Mouse (Mus musculus): Measurements from ENCODE around the gene Xylb. TPM values are rescaled to one million over a fixed set of nuclear protein-coding genes. Genes with fewer than 3 reads are reported as not detected.

Gene Xylb
- polyA plus RNA-seq, 1 experiment from 2014 or later, result 2.2 TPM

DNA sequence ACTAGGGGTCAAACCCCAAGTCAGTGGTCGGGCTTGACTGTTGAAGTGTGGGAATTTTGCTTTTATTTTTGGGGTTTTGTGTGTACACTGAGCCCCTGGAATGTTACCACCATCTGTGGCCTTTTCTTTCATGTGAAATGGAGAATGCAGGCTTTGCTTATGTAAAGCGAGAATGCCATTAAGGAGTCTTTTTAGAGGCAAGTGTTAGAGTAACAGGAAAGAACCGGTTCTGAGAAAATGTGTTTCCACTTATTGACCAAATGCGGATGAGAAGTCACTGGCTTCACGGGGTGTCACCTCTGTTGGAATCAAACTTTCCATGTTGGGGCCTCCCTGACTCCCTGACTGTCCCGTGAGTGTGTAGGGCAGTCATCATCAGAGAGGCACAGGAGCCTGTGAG lies 18.4 kb downstream of the Xylb start:
- no peak for ATAC-seq
- TF ChIP-seq CTCF (IDR thresholded peaks at IDR 0.05) (no peak), EP300 (IDR thresholded peaks at IDR 0.05) (no peak)
- Histone ChIP-seq H3K27me3 (replicated peaks; ENCODE audit: insufficient read depth, low read length) (no peaks in the 10 kb centered on the region), H3K27ac (ENCODE audit: low read length) (no peak overlapping the region), H3K9me3 (ENCODE audit: low read length) (no peaks in the 10 kb centered on the region), H3K4me2 (replicated peaks; ENCODE audit: low read depth, low read length) (no peak overlapping the region), H3K36me3 (ENCODE audit: insufficient read depth, low read length) (no peaks in the 10 kb centered on the region), H3K4me1 (ENCODE audit: insufficient read depth, low read depth, low read length) (no peaks in the 10 kb centered on the region), H3K9ac (replicated peaks; ENCODE audit: low read depth) (no peak overlapping the region), H3K4me3 (ENCODE audit: low read depth, low read length) (no peak overlapping the region)
- no peak for DNase-seq (ENCODE audit: low spot score)
- 63% methylated on average over 6 of the region's 6 CpGs for WGBS

GRCm38 (mm10) chr9:119378231-119378630 lies 21.1 kb downstream of the Xylb start:
- H3K36me3 ChIP-seq (ENCODE audit: insufficient read depth, low read length), result no peaks in the 10 kb centered on the region
- H3K4me3 ChIP-seq (ENCODE audit: low read depth, low read length), result no peak overlapping the region
- DNase-seq (ENCODE audit: low spot score) (no peak), ATAC-seq (no peak)
- no peaks in the 10 kb centered on the region for H3K9me3 ChIP-seq (ENCODE audit: low read length)
- no peaks in the 10 kb centered on the region for H3K4me1 ChIP-seq (ENCODE audit: insufficient read depth, low read depth, low read length)
- H3K4me2 ChIP-seq (replicated peaks; ENCODE audit: low read depth, low read length), result no peak overlapping the region
- H3K27ac ChIP-seq (ENCODE audit: low read length), result no peak overlapping the region
- no peak for TF ChIP-seq CTCF (IDR thresholded peaks at IDR 0.05)
- no peak for TF ChIP-seq EP300 (IDR thresholded peaks at IDR 0.05)
- WGBS, result 87% methylated on average over 4 of the region's 4 CpGs
- H3K27me3 ChIP-seq (replicated peaks; ENCODE audit: insufficient read depth, low read length), result no peaks in the 10 kb centered on the region
- no peak overlapping the region for H3K9ac ChIP-seq (replicated peaks; ENCODE audit: low read depth)

GRCm38 (mm10) chr9:119382603-119383002 lies 25.4 kb downstream of the Xylb start:
- ATAC-seq (no peak), DNase-seq (ENCODE audit: low spot score) (no peak)
- no peaks in the 10 kb centered on the region for H3K4me1 ChIP-seq (ENCODE audit: insufficient read depth, low read depth, low read length)
- 63% methylated on average over 6 of the region's 6 CpGs for WGBS
- no peak overlapping the region for H3K9ac ChIP-seq (replicated peaks; ENCODE audit: low read depth)
- no peak overlapping the region for H3K4me2 ChIP-seq (replicated peaks; ENCODE audit: low read depth, low read length)
- H3K4me3 ChIP-seq (ENCODE audit: low read depth, low read length), result no peak overlapping the region
- no peak overlapping the region for H3K27ac ChIP-seq (ENCODE audit: low read length)
- TF ChIP-seq EP300 (IDR thresholded peaks at IDR 0.05) (no peak), CTCF (IDR thresholded peaks at IDR 0.05) (no peak)
- H3K27me3 ChIP-seq (replicated peaks; ENCODE audit: insufficient read depth, low read length), result no peaks in the 10 kb centered on the region
- H3K9me3 ChIP-seq (ENCODE audit: low read length), result no peaks in the 10 kb centered on the region
- H3K36me3 ChIP-seq (ENCODE audit: insufficient read depth, low read length), result no peaks in the 10 kb centered on the region

- no peak for ATAC-seq
- Histone ChIP-seq H3K27me3 (replicated peaks; ENCODE audit: insufficient read depth, low read length) (no peaks in the 10 kb centered on the region), H3K4me3 (ENCODE audit: low read depth, low read length) (no peak overlapping the region), H3K9ac (replicated peaks; ENCODE audit: low read depth) (no peak overlapping the region), H3K4me1 (ENCODE audit: insufficient read depth, low read depth, low read length) (no peaks in the 10 kb centered on the region), H3K36me3 (ENCODE audit: insufficient read depth, low read length) (no peaks in the 10 kb centered on the region), H3K4me2 (replicated peaks; ENCODE audit: low read depth, low read length) (no peak overlapping the region), H3K27ac (ENCODE audit: low read length) (no peak overlapping the region), H3K9me3 (ENCODE audit: low read length) (no peaks in the 10 kb centered on the region)
- no peak for TF ChIP-seq EP300 (IDR thresholded peaks at IDR 0.05)
- no peak for TF ChIP-seq CTCF (IDR thresholded peaks at IDR 0.05)
- DNase-seq (ENCODE audit: low spot score), result peak; percentile 13
- 42% methylated on average over 5 of the region's 5 CpGs for WGBS
These were observed 31.8 kb downstream of the Xylb start for GRCm38 (mm10) chr9:119388956-119389355.

DNA sequence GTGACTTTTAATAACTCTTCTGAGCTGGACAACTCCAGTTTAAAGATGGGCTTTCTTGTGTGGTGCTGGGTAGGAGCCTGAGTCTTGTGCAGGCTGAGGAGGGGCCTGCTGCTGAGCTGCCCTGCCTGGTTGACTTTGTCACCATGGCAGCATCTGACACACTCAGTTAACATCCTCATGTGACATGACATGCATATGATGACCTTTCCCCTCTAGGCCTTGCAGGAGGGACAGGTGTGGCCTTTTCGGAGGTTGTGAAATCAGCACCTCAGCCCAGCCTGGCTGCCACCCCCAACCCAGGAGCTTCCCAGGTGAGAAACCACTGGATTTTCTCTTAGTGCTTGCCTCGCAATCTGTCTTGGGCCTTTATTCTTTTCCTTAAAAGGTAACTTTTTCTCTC lies 33.0 kb downstream of the Xylb start:
- ATAC-seq, result no peak
- 95% methylated on average over 2 of the region's 2 CpGs for WGBS
- Histone ChIP-seq H3K27me3 (replicated peaks; ENCODE audit: insufficient read depth, low read length) (no peaks in the 10 kb centered on the region), H3K36me3 (ENCODE audit: insufficient read depth, low read length) (no peaks in the 10 kb centered on the region), H3K4me1 (ENCODE audit: insufficient read depth, low read depth, low read length) (no peaks in the 10 kb centered on the region), H3K4me2 (replicated peaks; ENCODE audit: low read depth, low read length) (no peak overlapping the region), H3K27ac (ENCODE audit: low read length) (no peak overlapping the region), H3K9me3 (ENCODE audit: low read length) (no peaks in the 10 kb centered on the region), H3K9ac (replicated peaks; ENCODE audit: low read depth) (no peak overlapping the region), H3K4me3 (ENCODE audit: low read depth, low read length) (no peak overlapping the region)
- TF ChIP-seq EP300 (IDR thresholded peaks at IDR 0.05), result no peak
- no peak for TF ChIP-seq CTCF (IDR thresholded peaks at IDR 0.05)
- DNase-seq (ENCODE audit: low spot score), result no peak

- H3K4me1 ChIP-seq (ENCODE audit: insufficient read depth, low read depth, low read length), result no peaks in the 10 kb centered on the region
- DNase-seq (ENCODE audit: low spot score) (no peak), ATAC-seq (no peak)
- H3K9ac ChIP-seq (replicated peaks; ENCODE audit: low read depth), result no peak overlapping the region
- H3K9me3 ChIP-seq (ENCODE audit: low read length), result no peaks in the 10 kb centered on the region
- H3K36me3 ChIP-seq (ENCODE audit: insufficient read depth, low read length), result no peaks in the 10 kb centered on the region
- H3K27me3 ChIP-seq (replicated peaks; ENCODE audit: insufficient read depth, low read length), result no peaks in the 10 kb centered on the region
- H3K4me3 ChIP-seq (ENCODE audit: low read depth, low read length), result no peak overlapping the region
- 67% methylated on average over 1 of the region's 1 CpGs for WGBS
- no peak overlapping the region for H3K27ac ChIP-seq (ENCODE audit: low read length)
- no peak for TF ChIP-seq CTCF (IDR thresholded peaks at IDR 0.05)
- no peak for TF ChIP-seq EP300 (IDR thresholded peaks at IDR 0.05)
- no peak overlapping the region for H3K4me2 ChIP-seq (replicated peaks; ENCODE audit: low read depth, low read length)
These were observed 37.6 kb downstream of the Xylb start for GRCm38 (mm10) chr9:119394808-119395207.

DNA sequence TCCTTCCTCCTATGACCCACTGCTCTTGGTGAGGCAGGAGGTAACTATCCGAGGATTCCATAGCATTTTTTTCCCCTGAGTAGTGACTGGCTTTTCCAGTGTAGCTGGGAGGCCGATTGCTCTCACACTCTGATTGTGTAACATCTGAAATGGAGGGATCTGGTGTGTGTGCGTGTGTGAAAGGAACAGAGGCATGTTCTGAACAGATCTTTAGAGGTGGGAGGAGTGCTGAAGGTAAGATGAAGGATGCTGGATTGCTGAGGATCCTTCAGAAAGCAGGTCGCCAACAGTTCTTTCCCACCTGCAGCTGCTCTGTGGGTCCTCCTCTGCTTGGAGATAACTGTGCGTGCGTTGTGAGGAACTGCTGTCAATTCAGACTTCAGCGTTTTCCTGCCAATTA lies 44.2 kb downstream of the Xylb start:
- Histone ChIP-seq H3K36me3 (ENCODE audit: insufficient read depth, low read length) (no peaks in the 10 kb centered on the region), H3K4me2 (replicated peaks; ENCODE audit: low read depth, low read length) (peak overlapping the region; percentile 98), H3K9ac (replicated peaks; ENCODE audit: low read depth) (peak overlapping the region; percentile 96; the same call in 1 of the 2 replicates), H3K4me1 (ENCODE audit: insufficient read depth, low read depth, low read length) (peaks cover 8% of the 10 kb centered on the region; the same call in 1 of the 2 replicates), H3K4me3 (ENCODE audit: low read depth, low read length) (peak overlapping the region; percentile 98), H3K27me3 (replicated peaks; ENCODE audit: insufficient read depth, low read length) (no peaks in the 10 kb centered on the region), H3K9me3 (ENCODE audit: low read length) (no peaks in the 10 kb centered on the region), H3K27ac (ENCODE audit: low read length) (peak overlapping the region; percentile 99)
- WGBS, result 3% methylated on average over 7 of the region's 7 CpGs
- ATAC-seq (peak; percentile 30), DNase-seq (ENCODE audit: low spot score) (peak; percentile 77)
- TF ChIP-seq EP300 (IDR thresholded peaks at IDR 0.05) (no peak), CTCF (IDR thresholded peaks at IDR 0.05) (no peak)

Measured in lung, postnatal 0 days (tissue).